Mouse (Mus musculus) heart, embryonic 11.5 days (tissue): ENCODE measurements at regions not wholly inside any gene's neighbourhood (a gene's known extent, or its start where the extent isn't known, plus 50 kb on each side); places are given as distances from the start of the nearest gene placed in this dataset.

Experiments
- ATAC-seq: fragments of 200-750 bp; cut with Nextera tagmentation; replicated peaks from 2 replicates; pipeline ENCODE4 v1.8.0; 2017; ENCODE audit warnings: moderate library complexity; ENCODE audit not compliant: insufficient number of reproducible peaks, low FRiP score, low TSS enrichment
- H3K27ac ChIP-seq: fragments of 300-500 bp; sonication (generic); 2 replicates; pipeline ENCODE4 v1.5.1; 2014; ENCODE audit warnings: mild to moderate bottlenecking, low read depth, low read length
- H3K27me3 ChIP-seq: fragments of 300-500 bp; sonication (generic); 2 replicates; pipeline ENCODE4 v1.6.1; 2014; ENCODE audit warnings: mild to moderate bottlenecking, low read length, mixed read lengths; ENCODE audit not compliant: control insufficient read depth, insufficient read depth
- H3K36me3 ChIP-seq: fragments of 300-500 bp; sonication (generic); 2 replicates; pipeline ENCODE4 v1.6.1; 2014; ENCODE audit warnings: mild to moderate bottlenecking, low read length, moderate library complexity, mixed read lengths; ENCODE audit not compliant: control insufficient read depth, insufficient read depth
- H3K4me1 ChIP-seq: fragments of 300-500 bp; sonication (generic); 2 replicates; pipeline ENCODE4 v1.6.1; 2014; ENCODE audit warnings: low read length; ENCODE audit not compliant: control insufficient read depth, insufficient read depth
- H3K4me2 ChIP-seq: fragments of 300-500 bp; sonication (generic); 2 replicates; pipeline ENCODE4 v1.6.1; 2014; ENCODE audit warnings: mild to moderate bottlenecking, moderate library complexity
- H3K4me3 ChIP-seq: fragments of 300-500 bp; sonication (generic); 2 replicates; pipeline ENCODE4 v1.5.1; 2014; ENCODE audit warnings: low read depth, low read length
- H3K9ac ChIP-seq: fragments of 300-500 bp; sonication (generic); 2 replicates; pipeline ENCODE4 v1.6.1; 2014; ENCODE audit warnings: mild to moderate bottlenecking, low read depth, low read length, moderate library complexity
- H3K9me3 ChIP-seq: fragments of 300-500 bp; sonication (generic); replicated peaks from 2 replicates; pipeline ENCODE4 v1.6.1; 2016; ENCODE audit warnings: low read length; ENCODE audit not compliant: control insufficient read depth
- WGBS: fragments of 180-500 bp; shearing (Covaris S2); extraction: QIAGEN DNeasy Blood & Tissue Kit; methylation state at CpG from one replicate; pipeline ENCODE4 v1.1.7; 2014; ENCODE audit not compliant: insufficient replicate concordance; 5-methylcytosine and 5-hydroxymethylcytosine counted together

DNA sequence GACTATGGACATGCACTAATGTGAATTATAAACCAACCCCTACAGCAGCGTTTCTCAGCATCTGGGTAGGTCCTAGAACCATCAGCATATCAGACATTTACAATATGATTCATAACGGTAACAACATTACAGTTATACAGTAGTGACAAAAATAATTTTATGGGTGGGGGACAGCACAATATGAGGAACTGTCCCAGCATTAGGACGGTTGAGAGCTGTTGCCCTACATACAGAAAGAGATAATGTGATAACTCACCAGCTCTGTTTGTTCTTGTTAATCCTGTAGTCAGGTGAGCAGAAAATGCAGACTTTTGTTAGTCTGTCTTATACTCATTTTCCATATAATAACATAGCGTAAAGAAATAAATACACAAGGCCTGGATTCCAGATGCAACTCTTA lies 319.1 kb downstream of the Elavl2 start:
- no peak overlapping the region for H3K27ac ChIP-seq
- ATAC-seq: no peak
- H3K4me2 ChIP-seq: no peak overlapping the region
- WGBS: 76% methylated on average over 4 of the region's 4 CpGs
- H3K9me3 ChIP-seq: no peaks in the 10 kb centered on the region
- H3K4me3 ChIP-seq: no peak overlapping the region
- H3K27me3 ChIP-seq: no peaks in the 10 kb centered on the region
- no peaks in the 10 kb centered on the region for H3K36me3 ChIP-seq
- H3K4me1 ChIP-seq: no peaks in the 10 kb centered on the region
- H3K9ac ChIP-seq: no peak overlapping the region

DNA sequence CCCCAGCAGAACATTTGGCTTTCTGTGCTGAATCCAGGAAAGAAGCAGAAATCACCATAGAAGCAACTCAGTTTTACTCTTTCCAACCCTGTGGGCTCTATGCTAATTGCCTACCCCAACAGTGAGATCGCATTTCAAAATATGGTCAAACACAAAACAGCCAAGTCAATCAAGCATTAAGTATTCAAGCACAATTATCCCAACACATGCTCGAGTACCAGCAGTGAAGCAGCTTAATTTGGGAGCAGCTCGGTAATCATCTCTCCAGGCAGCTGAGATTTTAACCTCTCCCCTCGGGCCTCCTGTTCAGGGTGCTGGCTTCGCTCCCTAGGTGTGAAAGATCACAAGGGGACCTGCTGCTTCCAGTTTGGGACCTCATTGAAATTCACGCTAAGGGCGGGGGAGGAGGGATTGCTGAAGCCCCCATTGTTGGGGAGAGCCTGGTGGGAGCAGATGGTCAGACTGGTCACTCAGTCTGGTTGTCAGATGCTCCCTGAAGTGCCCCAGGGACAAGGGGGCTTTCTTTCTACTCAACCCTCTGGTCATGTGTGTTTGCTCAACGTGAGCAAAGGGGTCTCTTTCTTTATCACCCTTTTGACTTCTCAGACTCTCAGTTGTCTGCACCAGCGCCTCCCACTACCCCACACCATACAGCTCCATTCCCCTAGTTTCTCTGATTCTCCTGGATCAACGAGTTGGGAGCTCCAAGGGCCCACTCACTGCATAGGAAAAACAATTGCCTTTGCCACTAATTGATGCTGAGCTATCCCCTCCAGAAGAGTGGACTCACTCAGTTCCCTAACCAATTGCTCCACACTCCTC lies 319.8 kb downstream of the Elavl2 start:
- 30% methylated on average over 10 of the region's 10 CpGs for WGBS
- H3K9ac ChIP-seq: no peak overlapping the region
- H3K4me3 ChIP-seq: no peak overlapping the region
- no peaks in the 10 kb centered on the region for H3K4me1 ChIP-seq
- H3K9me3 ChIP-seq: no peaks in the 10 kb centered on the region
- ATAC-seq: no peak
- H3K27ac ChIP-seq: no peak overlapping the region
- H3K4me2 ChIP-seq: no peak overlapping the region
- H3K36me3 ChIP-seq: no peaks in the 10 kb centered on the region
- no peaks in the 10 kb centered on the region for H3K27me3 ChIP-seq

DNA sequence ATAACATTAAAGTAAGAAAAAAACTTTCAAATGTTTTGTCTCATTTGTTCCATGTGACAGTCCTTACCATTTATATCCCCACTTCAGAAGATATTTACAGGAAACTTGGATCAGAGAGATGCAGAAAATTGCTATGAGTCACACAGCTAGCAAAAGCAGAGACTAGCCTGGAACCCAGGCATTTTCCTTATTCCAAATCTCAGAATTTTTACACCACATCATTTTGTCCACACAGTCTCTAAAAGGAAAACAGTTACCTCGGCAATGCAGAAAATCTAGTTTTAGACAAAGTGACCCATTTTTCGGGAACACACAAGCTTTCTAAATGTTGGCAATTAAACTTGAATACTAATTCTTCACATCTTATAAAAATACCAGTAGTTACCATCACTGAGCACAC lies 329.3 kb downstream of the Elavl2 start:
- ATAC-seq: no peak
- WGBS: 77% methylated on average over 2 of the region's 2 CpGs
- H3K27ac ChIP-seq: no peak overlapping the region
- no peaks in the 10 kb centered on the region for H3K4me1 ChIP-seq
- no peak overlapping the region for H3K9ac ChIP-seq
- no peaks in the 10 kb centered on the region for H3K27me3 ChIP-seq
- no peak overlapping the region for H3K4me2 ChIP-seq
- H3K36me3 ChIP-seq: no peaks in the 10 kb centered on the region
- no peaks in the 10 kb centered on the region for H3K9me3 ChIP-seq
- H3K4me3 ChIP-seq: no peak overlapping the region

DNA sequence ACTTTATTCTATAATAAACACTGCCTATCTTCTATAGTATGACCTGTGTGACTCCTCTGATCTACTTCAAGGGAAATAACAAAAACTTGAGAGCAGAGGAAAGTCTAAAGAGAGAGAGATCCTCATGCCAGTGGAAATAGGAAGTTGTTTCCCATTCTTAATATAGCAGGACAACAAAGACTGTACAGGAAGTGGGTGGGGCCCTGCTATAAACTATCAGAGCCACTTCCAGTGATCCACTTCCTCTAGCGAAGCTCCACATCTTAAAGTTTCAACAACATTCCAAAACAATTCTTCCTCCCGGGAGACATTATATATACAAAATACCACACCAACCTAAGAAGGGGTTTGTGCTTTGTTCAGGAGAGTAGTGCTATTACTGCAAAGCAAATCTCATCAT lies 339.7 kb downstream of the Elavl2 start:
- Histone ChIP-seq H3K9me3 (no peaks in the 10 kb centered on the region), H3K27me3 (no peaks in the 10 kb centered on the region)
- 56% methylated on average over 2 of the region's 2 CpGs for WGBS

DNA sequence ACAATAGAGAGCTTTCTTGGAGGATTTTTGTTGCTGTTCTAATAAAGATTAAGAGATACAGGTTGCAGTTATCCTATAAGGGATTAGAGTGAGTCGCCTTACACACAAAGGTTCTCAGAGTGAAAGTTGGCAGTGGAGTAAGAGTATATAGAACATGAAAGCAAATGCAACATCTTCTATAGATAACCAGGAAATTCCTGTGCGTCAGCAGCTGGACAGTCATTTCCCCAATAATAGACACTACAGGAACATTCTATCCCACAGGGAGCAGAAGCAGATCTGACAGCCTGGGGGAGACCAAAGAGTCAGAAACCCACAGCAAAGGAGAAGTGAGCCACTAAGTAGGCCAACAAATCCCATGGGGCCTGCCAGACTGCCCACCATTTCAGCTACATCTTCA lies 348.7 kb downstream of the Elavl2 start:
- no peak overlapping the region for H3K27ac ChIP-seq
- no peaks in the 10 kb centered on the region for H3K27me3 ChIP-seq
- no peak overlapping the region for H3K4me2 ChIP-seq
- no peak for ATAC-seq
- no peaks in the 10 kb centered on the region for H3K4me1 ChIP-seq
- no peak overlapping the region for H3K4me3 ChIP-seq
- 53% methylated on average over 2 of the region's 2 CpGs for whole genome bisulfite sequencing
- no peaks in the 10 kb centered on the region for H3K9me3 ChIP-seq
- no peak overlapping the region for H3K9ac ChIP-seq
- H3K36me3 ChIP-seq: no peaks in the 10 kb centered on the region

More for the DNA sequence above, 339.7 kb downstream of the Elavl2 start:
- ATAC-seq: no peak
- no peak overlapping the region for H3K9ac ChIP-seq
- H3K27ac ChIP-seq: no peak overlapping the region
- no peak overlapping the region for H3K4me3 ChIP-seq
- H3K36me3 ChIP-seq: no peaks in the 10 kb centered on the region
- H3K4me1 ChIP-seq: no peaks in the 10 kb centered on the region
- no peak overlapping the region for H3K4me2 ChIP-seq

DNA sequence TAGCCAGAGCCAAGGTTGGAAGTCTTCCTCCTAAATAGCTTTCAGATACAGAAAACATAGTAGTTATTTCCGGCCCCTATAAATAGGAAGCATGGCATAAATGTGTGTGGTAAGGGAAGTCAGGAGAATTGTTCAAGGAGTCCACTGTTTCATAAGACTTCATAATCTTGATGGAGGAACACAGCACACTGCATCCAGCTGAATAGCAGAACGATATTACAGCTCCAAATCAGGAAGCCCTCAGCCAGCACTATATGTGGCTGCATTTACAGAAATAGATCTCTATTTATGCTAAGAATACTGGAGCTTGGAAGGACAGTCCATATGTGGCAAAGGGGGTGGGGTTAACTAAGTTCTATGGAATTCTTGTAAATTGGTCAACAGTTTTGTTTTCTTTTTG lies 371.1 kb downstream of the Elavl2 start:
- ATAC-seq: no peak
- Histone ChIP-seq H3K4me3 (no peak overlapping the region), H3K9ac (no peak overlapping the region), H3K27ac (no peak overlapping the region), H3K36me3 (no peaks in the 10 kb centered on the region), H3K9me3 (no peaks in the 10 kb centered on the region), H3K4me2 (no peak overlapping the region), H3K4me1 (no peaks in the 10 kb centered on the region), H3K27me3 (no peaks in the 10 kb centered on the region)
- 78% methylated on average over 2 of the region's 2 CpGs for WGBS

DNA sequence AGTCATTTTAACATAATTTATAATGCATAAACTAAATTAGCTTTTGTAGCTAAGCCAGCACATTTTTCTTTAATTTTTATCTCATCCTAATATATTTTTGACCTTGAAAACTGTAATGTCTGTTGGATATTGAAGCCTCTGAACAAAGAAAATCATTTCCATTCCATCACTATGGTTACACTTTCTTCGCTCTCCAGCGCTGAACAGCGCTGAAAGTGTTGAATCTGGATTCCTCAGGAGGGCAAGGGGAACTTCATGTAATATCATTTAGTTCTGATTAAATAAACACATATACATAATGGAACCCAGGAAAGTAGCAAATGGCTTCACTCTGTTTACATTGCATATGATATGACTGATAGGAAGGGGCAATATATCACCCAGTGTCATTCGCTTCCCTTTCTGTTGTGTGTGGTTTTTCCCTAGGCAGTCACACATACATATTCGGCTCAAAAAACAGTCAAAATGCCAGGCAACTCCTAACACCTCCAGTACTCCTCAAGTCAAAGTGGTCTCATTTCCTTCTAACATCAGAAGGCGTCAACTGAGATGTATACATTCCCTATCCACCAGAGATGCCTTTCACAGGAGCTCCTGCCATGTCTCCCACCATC lies 372.5 kb downstream of the Elavl2 start:
- H3K4me2 ChIP-seq: no peak overlapping the region
- WGBS: 80% methylated on average over 6 of the region's 6 CpGs
- H3K36me3 ChIP-seq: no peaks in the 10 kb centered on the region
- no peaks in the 10 kb centered on the region for H3K27me3 ChIP-seq
- H3K9ac ChIP-seq: no peak overlapping the region
- ATAC-seq: no peak
- H3K4me1 ChIP-seq: no peaks in the 10 kb centered on the region
- no peaks in the 10 kb centered on the region for H3K9me3 ChIP-seq
- no peak overlapping the region for H3K27ac ChIP-seq
- H3K4me3 ChIP-seq: no peak overlapping the region

DNA sequence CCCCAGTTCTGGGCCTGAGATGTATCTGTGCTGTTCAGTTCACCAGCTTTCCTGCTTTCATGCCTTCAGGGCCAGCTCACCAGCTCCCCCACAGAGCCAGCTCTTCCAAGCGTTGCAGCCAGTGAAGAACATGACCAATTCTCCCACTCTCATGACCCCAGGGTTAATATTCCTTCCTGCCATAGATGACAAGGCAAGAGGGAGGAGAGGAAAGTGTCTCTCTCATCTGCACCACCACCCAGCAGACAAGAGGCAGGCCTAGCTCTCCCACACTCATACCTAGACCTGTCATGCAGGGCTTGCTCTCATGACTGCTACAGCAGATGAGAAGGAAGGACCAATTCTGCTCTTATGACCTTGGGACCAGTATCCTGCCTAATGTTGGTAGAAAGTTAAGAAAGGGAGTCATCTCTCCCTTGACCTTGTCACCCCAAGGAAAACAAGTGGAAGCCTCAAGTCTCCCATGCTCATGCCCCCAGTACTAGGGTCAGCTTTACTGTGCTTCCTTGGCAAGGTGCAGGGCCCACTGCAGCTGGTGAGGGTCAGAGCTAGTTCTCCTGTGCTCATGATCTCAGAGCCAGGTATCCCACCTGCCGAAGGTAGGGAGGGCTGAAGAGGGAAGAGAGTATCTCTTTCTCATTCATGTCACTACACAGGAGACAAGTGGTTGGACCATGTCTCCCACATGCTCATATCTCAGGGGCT lies 404.0 kb downstream of the Elavl2 start:
- Histone ChIP-seq H3K9ac (no peak overlapping the region), H3K4me2 (no peak overlapping the region), H3K27ac (no peak overlapping the region), H3K27me3 (no peaks in the 10 kb centered on the region), H3K36me3 (no peaks in the 10 kb centered on the region), H3K4me1 (no peaks in the 10 kb centered on the region), H3K4me3 (no peak overlapping the region), H3K9me3 (no peaks in the 10 kb centered on the region; the same call in 1 of the 2 replicates)
- 60% methylated on average over 2 of the region's 2 CpGs for WGBS
- no peak for ATAC-seq
